Mouse (Mus musculus) kidney, adult 11 months (tissue): ENCODE measurements at regions not wholly inside any gene's neighbourhood (a gene's known extent, or its start where the extent isn't known, plus 50 kb on each side); places are given as distances from the start of the nearest gene placed in this dataset.

ENCODE experiments used
- DNase-seq: peaks from one replicate; pipeline ENCODE4 v3.0.0; 2022

GRCm38 (mm10) chr14:76188105-76188645, 77.5 kb downstream of the Nufip1 start:
- DNase-seq = no peak

GRCm38 (mm10) chr14:76195324-76195723, 84.6 kb downstream of the Nufip1 start:
- no peak for DNase-seq

GRCm38 (mm10) chr14:76197357-76197756, 86.7 kb downstream of the Nufip1 start:
- no peak for DNase-seq

- DNase-seq = no peak
These were observed 87.7 kb downstream of the Nufip1 start for GRCm38 (mm10) chr14:76198406-76198805.

- no peak for DNase-seq
These were observed 91.9 kb downstream of the Nufip1 start for GRCm38 (mm10) chr14:76202595-76202994.

GRCm38 (mm10) chr14:76203135-76203534, 92.4 kb downstream of the Nufip1 start:
- no peak for DNase-seq

- DNase-seq = no peak
These were observed 105.9 kb downstream of the Nufip1 start for GRCm38 (mm10) chr14:76216446-76217177.

- no peak for DNase-seq
These were observed 106.4 kb downstream of the Nufip1 start for GRCm38 (mm10) chr14:76217178-76217500.

GRCm38 (mm10) chr14:76217571-76218256, 107.0 kb downstream of the Nufip1 start:
- no peak for DNase-seq

GRCm38 (mm10) chr14:76220952-76221351, 110.3 kb downstream of the Nufip1 start:
- no peak for DNase-seq

GRCm38 (mm10) chr14:76221617-76222319, 111.1 kb downstream of the Nufip1 start:
- DNase-seq = no peak

GRCm38 (mm10) chr14:76222320-76222626, 111.6 kb downstream of the Nufip1 start:
- no peak for DNase-seq

GRCm38 (mm10) chr14:76223036-76223650, 112.5 kb downstream of the Nufip1 start:
- no peak for DNase-seq

GRCm38 (mm10) chr14:76223903-76224302, 113.2 kb downstream of the Nufip1 start:
- no peak for DNase-seq

GRCm38 (mm10) chr14:76225532-76225931, 114.8 kb downstream of the Nufip1 start:
- DNase-seq = no peak

- DNase-seq = no peak
These were observed 116.1 kb downstream of the Nufip1 start for GRCm38 (mm10) chr14:76226621-76227297.

GRCm38 (mm10) chr14:76228968-76229555, 118.4 kb downstream of the Nufip1 start:
- DNase-seq = no peak

GRCm38 (mm10) chr14:76239856-76240493, 129.3 kb downstream of the Nufip1 start:
- no peak for DNase-seq

- DNase-seq = no peak
These were observed 133.1 kb downstream of the Nufip1 start for GRCm38 (mm10) chr14:76243581-76244337.

- DNase-seq = no peak
These were observed 133.8 kb downstream of the Nufip1 start for GRCm38 (mm10) chr14:76244338-76245062.

- no peak for DNase-seq
These were observed 134.3 kb downstream of the Nufip1 start for GRCm38 (mm10) chr14:76245063-76245396.
